Mouse (Mus musculus) left cerebral cortex, postnatal 4 days (tissue): ENCODE results near the gene Sord. TPM values are rescaled to one million over a fixed set of nuclear protein-coding genes. Genes with fewer than 3 reads are reported as not detected.
"Not testable (repeated sequence)": the region's sequence is repeated elsewhere in the genome, so short reads cannot be mapped to it uniquely, and the experiment has no call there.

Experiments
- DNase-seq: peaks from one replicate; pipeline ENCODE4 v3.0.0-alpha.2; 2022
- intact Hi-C: fragments of 180-260 bp; cut with DNase I; formaldehyde crosslinking; loops from one replicate; pipeline ENCODE4 v1.15.1; 2025
- total RNA-seq, 2 experiments: library from RNA; stranded (reverse); gene quantifications; 2 replicates each; pipeline ENCODE4 v1.2.3; 2021

Gene Sord
- total RNA-seq = 10 to 100 TPM; 14.9 to 16.0 TPM

- DNase-seq = peak; percentile 90
- intact Hi-C loops = no loop called here
These were observed at the start of gene Sord for GRCm38 (mm10) chr2:122234611-122235288. Sord (plus strand) TSS chr2:122234749.

- DNase-seq = no peak
- intact Hi-C loops = loop anchor here (10.0 kb wide), 1 partner anchor 370 kb away; no protein-coding TSS in a partner anchor
These were observed 49.5 kb upstream of the Sord start for GRCm38 (mm10) chr2:122185086-122185485.

GRCm38 (mm10) chr2:122186106-122186505 is 48.4 kb upstream of the Sord start, which contains the start of the genes Patl2 and Terb2:
Patl2 (minus strand) TSS chr2:122186189.
Terb2 (plus strand) TSS chr2:122186272.
- intact Hi-C loops = loop anchor here (10.0 kb wide), 1 partner anchor 369 kb away; no protein-coding TSS in a partner anchor
- no peak for DNase-seq

- no peak for DNase-seq
- intact Hi-C loops = loop anchor here (10.0 kb wide), 1 partner anchor 368 kb away; no protein-coding TSS in a partner anchor
These were observed 47.8 kb upstream of the Sord start for GRCm38 (mm10) chr2:122186751-122187150.

GRCm38 (mm10) chr2:122191849-122192248 is 42.7 kb upstream of the Sord start:
- no peak for DNase-seq
- intact Hi-C loops = loop anchor here (5.0 to 10.0 kb wide), 2 partner anchors 110 to 433 kb away; no protein-coding TSS in a partner anchor

GRCm38 (mm10) chr2:122194509-122194929 is 40.0 kb upstream of the Sord start:
- intact Hi-C loops = loop anchor here (2.0 to 10.0 kb wide), 3 partner anchors 108 to 430 kb away; no protein-coding TSS in a partner anchor

GRCm38 (mm10) chr2:122201501-122201900 is 33.0 kb upstream of the Sord start:
- intact Hi-C loops = no loop called here
- DNase-seq = no peak

More at GRCm38 (mm10) chr2:122194509-122194929, 40.0 kb upstream of the Sord start:
- DNase-seq = peak; percentile 3

- no peak for DNase-seq
- intact Hi-C loops = no loop called here
These were observed 28.0 kb upstream of the Sord start for GRCm38 (mm10) chr2:122206440-122207107.

GRCm38 (mm10) chr2:122210534-122211228 is 23.9 kb upstream of the Sord start:
- intact Hi-C loops = no loop called here
- no peak for DNase-seq

- DNase-seq, intact Hi-C loops: not testable (repeated sequence)
These were observed 17.5 kb upstream of the Sord start for GRCm38 (mm10) chr2:122217075-122217474.

GRCm38 (mm10) chr2:122218234-122218633 is 16.3 kb upstream of the Sord start:
- intact Hi-C loops = no loop called here
- DNase-seq = no peak

- DNase-seq = no peak
- intact Hi-C loops = no loop called here
These were observed 13.2 kb upstream of the Sord start for GRCm38 (mm10) chr2:122221378-122221777.

- no peak for DNase-seq
- intact Hi-C loops = no loop called here
These were observed 12.8 kb upstream of the Sord start for GRCm38 (mm10) chr2:122221798-122222197.

- intact Hi-C loops = no loop called here
- DNase-seq = no peak
These were observed 12.3 kb upstream of the Sord start for GRCm38 (mm10) chr2:122222272-122222671.

- intact Hi-C loops = no loop called here
- DNase-seq = no peak
These were observed 10.9 kb upstream of the Sord start for GRCm38 (mm10) chr2:122223654-122224053.

- intact Hi-C loops = no loop called here
- no peak for DNase-seq
These were observed 4.2 kb upstream of the Sord start for GRCm38 (mm10) chr2:122230395-122230794.

GRCm38 (mm10) chr2:122231616-122232015 is 2.9 kb upstream of the Sord start:
- intact Hi-C loops = no loop called here
- DNase-seq = no peak

- DNase-seq = no peak
- intact Hi-C loops = no loop called here
These were observed 1.2 kb upstream of the Sord start for GRCm38 (mm10) chr2:122233341-122233740.

- peak; percentile 7 for DNase-seq
- intact Hi-C loops = no loop called here
These were observed 591 bp upstream of the Sord start for GRCm38 (mm10) chr2:122233759-122234557.

- intact Hi-C loops = no loop called here
- no peak for DNase-seq
These were observed 876 bp downstream of the Sord start for GRCm38 (mm10) chr2:122235425-122235824.
